Mouse (Mus musculus): Measurements from ENCODE around the gene Cspg5. TPM values are rescaled to one million over a fixed set of nuclear protein-coding genes. Genes with fewer than 3 reads are reported as not detected.

The Cspg5 gene
- polyA plus RNA-seq, 1 experiment from 2014 or later, result 27.3 TPM

- no peak for ATAC-seq (ENCODE audit: low FRiP score)
- H3K27me3 ChIP-seq, result no peaks in the 10 kb centered on the region
- no peaks in the 10 kb centered on the region for H3K9me3 ChIP-seq (replicated peaks)
- H3K4me2 ChIP-seq (replicated peaks), result no peak overlapping the region
- peaks cover 88% of the 10 kb centered on the region for H3K36me3 ChIP-seq
- no peaks in the 10 kb centered on the region for H3K4me1 ChIP-seq
- no peak overlapping the region for H3K4me3 ChIP-seq
- 93% methylated on average over 6 of the region's 6 CpGs for WGBS
- no peak overlapping the region for H3K9ac ChIP-seq
- no peak overlapping the region for H3K27ac ChIP-seq
Measured at GRCm38 (mm10) chr9:110234962-110235361, 8.6 kb upstream of the Cspg5 start.

GRCm38 (mm10) chr9:110244567-110244888, 945 bp downstream of the Cspg5 start:
- H3K4me2 ChIP-seq (replicated peaks), result peak overlapping the region; percentile 97
- H3K4me3 ChIP-seq, result peak overlapping the region; percentile 74
- 0 out of 2 replicates have a peak, but pooled peaks have one; percentile 2 for ATAC-seq (ENCODE audit: low FRiP score)
- H3K27me3 ChIP-seq, result peaks cover 3% of the 10 kb centered on the region; the same call in 1 of the 2 replicates
- H3K9me3 ChIP-seq (replicated peaks), result no peaks in the 10 kb centered on the region
- H3K27ac ChIP-seq, result no peak overlapping the region
- H3K9ac ChIP-seq, result peak overlapping the region; percentile 78
- 20% methylated on average over 7 of the region's 7 CpGs for WGBS
- H3K4me1 ChIP-seq, result peaks cover 27% of the 10 kb centered on the region
- peaks cover 19% of the 10 kb centered on the region for H3K36me3 ChIP-seq

- peaks cover 18% of the 10 kb centered on the region; the same call in 1 of the 2 replicates for H3K36me3 ChIP-seq
- peak overlapping the region; percentile 78 for H3K9ac ChIP-seq
- H3K4me1 ChIP-seq, result peaks cover 32% of the 10 kb centered on the region
- H3K4me2 ChIP-seq (replicated peaks), result peak overlapping the region; percentile 97
- no peaks in the 10 kb centered on the region for H3K9me3 ChIP-seq (replicated peaks)
- peak; percentile 27 for ATAC-seq (ENCODE audit: low FRiP score)
- H3K27ac ChIP-seq, result peak overlapping the region; percentile 69
- H3K27me3 ChIP-seq, result peaks cover 3% of the 10 kb centered on the region; the same call in 1 of the 2 replicates
- peak overlapping the region; percentile 74 for H3K4me3 ChIP-seq
- WGBS, result 2% methylated on average over 79 of the region's 93 CpGs
Measured at GRCm38 (mm10) chr9:110244889-110245589, 1.5 kb downstream of the Cspg5 start.

DNA sequence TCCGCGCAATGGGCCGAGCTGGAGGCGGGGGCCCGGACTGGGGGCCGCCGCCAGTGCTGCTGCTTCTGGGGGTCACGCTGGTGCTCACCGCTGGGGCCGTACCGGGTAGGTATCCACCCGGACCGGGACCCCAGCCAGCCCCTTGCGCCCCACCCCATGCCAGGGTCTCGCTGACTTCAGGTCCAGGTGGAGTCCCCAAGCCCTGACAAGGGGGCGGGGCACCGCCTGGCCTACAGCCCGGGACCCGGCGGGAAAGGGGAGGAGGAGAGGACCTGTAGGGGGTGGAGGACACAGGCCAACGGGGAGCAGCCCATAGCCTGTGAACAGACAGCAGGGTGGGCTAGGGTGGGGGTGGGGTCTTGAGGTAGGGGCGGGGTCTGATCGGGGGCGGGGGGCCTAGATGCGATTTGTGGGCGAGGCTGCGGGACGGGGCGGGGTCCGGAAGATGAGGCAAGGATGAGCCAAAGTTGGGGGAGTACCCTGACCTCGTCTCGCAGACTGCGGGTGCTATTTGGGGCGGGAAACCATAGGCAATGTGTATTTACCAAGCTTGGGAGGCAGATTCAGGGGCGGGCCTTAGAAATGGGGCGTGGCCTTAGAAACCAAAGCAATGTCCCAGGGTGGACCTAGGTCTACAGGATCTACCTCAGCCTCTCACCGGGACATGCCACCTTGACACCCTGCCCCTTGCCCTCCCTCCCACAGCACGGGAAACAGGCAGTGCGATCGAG, 2.2 kb downstream of the Cspg5 start:
- H3K4me2 ChIP-seq (replicated peaks), result peak overlapping the region; percentile 97
- peak overlapping the region; percentile 78 for H3K9ac ChIP-seq
- peak overlapping the region; percentile 74 for H3K4me3 ChIP-seq
- H3K27ac ChIP-seq, result peak overlapping the region; percentile 69
- H3K36me3 ChIP-seq, result 0 out of 2 replicates have a peak, but pooled peaks cover 12% of the 10 kb centered on the region
- peaks cover 39% of the 10 kb centered on the region for H3K4me1 ChIP-seq
- H3K9me3 ChIP-seq (replicated peaks), result no peaks in the 10 kb centered on the region
- peaks cover 3% of the 10 kb centered on the region; the same call in 1 of the 2 replicates for H3K27me3 ChIP-seq
- peak; percentile 70 for ATAC-seq (ENCODE audit: low FRiP score)
- WGBS, result 2% methylated on average over 35 of the region's 40 CpGs

- Histone ChIP-seq H3K27ac (no peak overlapping the region), H3K27me3 (peaks cover 3% of the 10 kb centered on the region; the same call in 1 of the 2 replicates), H3K36me3 (0 out of 2 replicates have a peak, but pooled peaks cover 7% of the 10 kb centered on the region), H3K9me3 (replicated peaks) (no peaks in the 10 kb centered on the region), H3K4me2 (replicated peaks) (peak overlapping the region; percentile 97), H3K9ac (peak overlapping the region; percentile 78; the same call in 1 of the 2 replicates), H3K4me3 (peak overlapping the region; percentile 74), H3K4me1 (peaks cover 44% of the 10 kb centered on the region)
- peak; percentile 12 for ATAC-seq (ENCODE audit: low FRiP score)
- WGBS, result 36% methylated on average over 13 of the region's 13 CpGs
Measured at GRCm38 (mm10) chr9:110246321-110246640, 2.7 kb downstream of the Cspg5 start.

- Histone ChIP-seq H3K4me1 (peaks cover 49% of the 10 kb centered on the region), H3K36me3 (0 out of 2 replicates have a peak, but pooled peaks cover 2% of the 10 kb centered on the region), H3K27ac (no peak overlapping the region), H3K4me3 (no peak overlapping the region), H3K27me3 (peaks cover 3% of the 10 kb centered on the region; the same call in 1 of the 2 replicates), H3K9ac (no peak overlapping the region), H3K9me3 (replicated peaks) (no peaks in the 10 kb centered on the region), H3K4me2 (replicated peaks) (no peak overlapping the region)
- ATAC-seq (ENCODE audit: low FRiP score), result no peak
- WGBS, result 87% methylated on average over 10 of the region's 10 CpGs
Measured at GRCm38 (mm10) chr9:110247049-110247448, 3.5 kb downstream of the Cspg5 start.

- Histone ChIP-seq H3K4me1 (peaks cover 49% of the 10 kb centered on the region), H3K9ac (no peak overlapping the region), H3K27ac (peak overlapping the region; percentile 91), H3K9me3 (replicated peaks) (no peaks in the 10 kb centered on the region), H3K4me3 (no peak overlapping the region), H3K27me3 (peaks cover 3% of the 10 kb centered on the region; the same call in 1 of the 2 replicates), H3K4me2 (replicated peaks) (peak overlapping the region; percentile 0; the same call in 1 of the 2 replicates), H3K36me3 (no peaks in the 10 kb centered on the region)
- no peak for ATAC-seq (ENCODE audit: low FRiP score)
- 58% methylated on average over 2 of the region's 2 CpGs for WGBS
Measured at GRCm38 (mm10) chr9:110248861-110249260, 5.3 kb downstream of the Cspg5 start.

GRCm38 (mm10) chr9:110249823-110250543, 6.4 kb downstream of the Cspg5 start:
- 0 out of 2 replicates have a peak overlapping the region, but pooled peaks have one; percentile 10 for H3K9ac ChIP-seq
- peak overlapping the region; percentile 91 for H3K27ac ChIP-seq
- no peak overlapping the region for H3K4me3 ChIP-seq
- peak; percentile 85 for ATAC-seq (ENCODE audit: low FRiP score)
- H3K36me3 ChIP-seq, result no peaks in the 10 kb centered on the region
- H3K27me3 ChIP-seq, result peaks cover 1% of the 10 kb centered on the region; the same call in 1 of the 2 replicates
- peak overlapping the region; percentile 38 for H3K4me2 ChIP-seq (replicated peaks)
- 5% methylated on average over 11 of the region's 11 CpGs for WGBS
- H3K9me3 ChIP-seq (replicated peaks), result no peaks in the 10 kb centered on the region
- peaks cover 43% of the 10 kb centered on the region for H3K4me1 ChIP-seq

- Histone ChIP-seq H3K4me1 (peaks cover 49% of the 10 kb centered on the region), H3K36me3 (no peaks in the 10 kb centered on the region), H3K9ac (no peak overlapping the region), H3K4me2 (replicated peaks) (0 out of 2 replicates have a peak overlapping the region, but pooled peaks have one; percentile 38), H3K4me3 (no peak overlapping the region), H3K27ac (peak overlapping the region; percentile 91), H3K9me3 (replicated peaks) (no peaks in the 10 kb centered on the region), H3K27me3 (no peaks in the 10 kb centered on the region)
- WGBS, result 83% methylated on average over 14 of the region's 14 CpGs
- no peak for ATAC-seq (ENCODE audit: low FRiP score)
Measured at GRCm38 (mm10) chr9:110250776-110251175, 7.2 kb downstream of the Cspg5 start.

DNA sequence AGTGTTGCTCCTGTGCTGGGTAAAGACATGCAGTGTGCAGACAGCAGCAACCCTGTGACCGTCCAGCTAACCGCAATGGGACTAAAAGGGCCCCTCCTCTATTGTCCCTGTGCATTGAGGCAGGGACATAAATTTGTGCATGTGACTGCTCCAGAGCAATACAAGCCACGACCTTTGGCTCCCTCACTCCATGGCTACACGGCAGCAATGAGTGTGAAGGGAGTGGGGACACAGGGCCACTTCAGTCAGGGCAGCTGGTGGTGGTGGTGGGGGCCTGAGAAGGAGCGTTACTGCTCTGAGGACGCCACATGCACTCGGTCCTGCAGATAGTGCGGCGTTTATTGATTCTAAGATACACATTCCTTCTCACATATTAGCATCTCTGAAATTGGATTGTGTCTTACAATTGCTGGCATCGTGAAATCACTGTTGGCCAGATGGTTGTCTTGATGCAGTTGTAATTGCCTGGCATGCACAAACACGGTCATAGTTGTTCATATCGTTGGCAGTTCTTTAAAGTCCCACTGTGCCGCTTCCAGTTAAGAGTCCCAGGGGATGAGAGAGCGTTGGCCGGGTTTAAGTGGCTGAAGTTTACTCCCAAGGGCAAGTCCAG, 11.9 kb downstream of the Cspg5 start:
- Histone ChIP-seq H3K27ac (peak overlapping the region; percentile 58), H3K4me1 (peaks cover 33% of the 10 kb centered on the region), H3K9ac (0 out of 2 replicates have a peak overlapping the region, but pooled peaks have one; percentile 5), H3K4me3 (no peak overlapping the region), H3K36me3 (peaks cover 10% of the 10 kb centered on the region; the same call in 1 of the 2 replicates), H3K27me3 (no peaks in the 10 kb centered on the region), H3K9me3 (replicated peaks) (no peaks in the 10 kb centered on the region), H3K4me2 (replicated peaks) (0 out of 2 replicates have a peak overlapping the region, but pooled peaks have one; percentile 11)
- WGBS, result 28% methylated on average over 15 of the region's 15 CpGs
- ATAC-seq (ENCODE audit: low FRiP score), result peak; percentile 81

GRCm38 (mm10) chr9:110258646-110259045, 15.1 kb downstream of the Cspg5 start:
- H3K27ac ChIP-seq, result no peak overlapping the region
- peaks cover 20% of the 10 kb centered on the region for H3K4me1 ChIP-seq
- H3K9ac ChIP-seq, result no peak overlapping the region
- no peaks in the 10 kb centered on the region for H3K9me3 ChIP-seq (replicated peaks)
- H3K27me3 ChIP-seq, result no peaks in the 10 kb centered on the region
- no peak for ATAC-seq (ENCODE audit: low FRiP score)
- no peak overlapping the region for H3K4me3 ChIP-seq
- H3K4me2 ChIP-seq (replicated peaks), result no peak overlapping the region
- 77% methylated on average over 6 of the region's 6 CpGs for WGBS
- peaks cover 11% of the 10 kb centered on the region; the same call in 1 of the 2 replicates for H3K36me3 ChIP-seq

All from hindbrain, embryonic 12.5 days (tissue).